Mouse (Mus musculus) liver, embryonic 11.5 days (tissue): ENCODE measurements at regions not wholly inside any gene's neighbourhood (a gene's known extent, or its start where the extent isn't known, plus 50 kb on each side); places are given as distances from the start of the nearest gene placed in this dataset.

Source experiments
- ATAC-seq: fragments of 200-750 bp; cut with Nextera tagmentation; replicated peaks from 2 replicates; pipeline ENCODE4 v1.8.0; 2017; ENCODE audit warnings: moderate number of reproducible peaks, mild to moderate bottlenecking, moderate TSS enrichment, moderate library complexity; ENCODE audit not compliant: low FRiP score
- DNase-seq: peaks from one replicate; pipeline ENCODE4 v3.0.0-alpha.2; 2017; ENCODE audit warnings: low spot score
- H3K27ac ChIP-seq: fragments of 300-500 bp; sonication (generic); 2 replicates; pipeline ENCODE4 v1.5.1; 2014; ENCODE audit warnings: mild to moderate bottlenecking, low read depth, low read length, control low read depth
- H3K27me3 ChIP-seq: fragments of 300-500 bp; sonication (generic); replicated peaks from 2 replicates; pipeline ENCODE4 v1.6.1; 2014; ENCODE audit warnings: low read length, mixed read lengths; ENCODE audit not compliant: control insufficient read depth, insufficient read depth
- H3K36me3 ChIP-seq: fragments of 300-500 bp; sonication (generic); 2 replicates; pipeline ENCODE4 v1.6.1; 2014; ENCODE audit warnings: mild to moderate bottlenecking, low read length, moderate library complexity, mixed read lengths; ENCODE audit not compliant: control insufficient read depth, insufficient read depth
- H3K4me1 ChIP-seq: fragments of 300-500 bp; sonication (generic); replicated peaks from 2 replicates; pipeline ENCODE4 v1.6.1; 2014; ENCODE audit warnings: low read length, mixed read lengths; ENCODE audit not compliant: control insufficient read depth, insufficient read depth
- H3K4me2 ChIP-seq: fragments of 300-500 bp; sonication (generic); 2 replicates; pipeline ENCODE4 v1.6.1; 2014; ENCODE audit warnings: mild to moderate bottlenecking, control low read depth, moderate library complexity
- H3K4me3 ChIP-seq: fragments of 300-500 bp; sonication (generic); 2 replicates; pipeline ENCODE4 v1.5.1; 2014; ENCODE audit warnings: low read depth, low read length, control low read depth
- H3K9ac ChIP-seq: fragments of 300-500 bp; sonication (generic); 2 replicates; pipeline ENCODE4 v1.6.1; 2014; ENCODE audit warnings: low read depth, low read length, control low read depth
- H3K9me3 ChIP-seq: fragments of 300-500 bp; sonication (generic); 2 replicates; pipeline ENCODE4 v1.6.1; 2016; ENCODE audit warnings: low read length, inconsistent platforms, mixed read lengths; ENCODE audit not compliant: control insufficient read depth
- WGBS: fragments of 180-500 bp; shearing (Covaris S2); extraction: QIAGEN DNeasy Blood & Tissue Kit; methylation state at CpG from one replicate; pipeline ENCODE4 v1.1.7; 2014; 5-methylcytosine and 5-hydroxymethylcytosine counted together

GRCm38 (mm10) chr4:33580491-33580890 lies 270.4 kb downstream of the Rngtt start:
- no peak for ATAC-seq
- Histone ChIP-seq H3K27ac (no peak overlapping the region), H3K27me3 (no peaks in the 10 kb centered on the region), H3K36me3 (no peaks in the 10 kb centered on the region), H3K4me3 (no peak overlapping the region), H3K9me3 (no peaks in the 10 kb centered on the region), H3K4me2 (no peak overlapping the region), H3K4me1 (0 out of 2 replicates have a peak, but pooled peaks cover 3% of the 10 kb centered on the region), H3K9ac (no peak overlapping the region)
- WGBS = 66% methylated on average over 8 of the region's 8 CpGs
- no peak for DNase-seq

- Histone ChIP-seq H3K4me2 (no peak overlapping the region), H3K9me3 (no peaks in the 10 kb centered on the region), H3K4me1 (0 out of 2 replicates have a peak, but pooled peaks cover 3% of the 10 kb centered on the region), H3K27ac (no peak overlapping the region), H3K27me3 (no peaks in the 10 kb centered on the region), H3K36me3 (no peaks in the 10 kb centered on the region), H3K4me3 (no peak overlapping the region), H3K9ac (no peak overlapping the region)
- DNase-seq = no peak
- no peak for ATAC-seq
- 76% methylated on average over 15 of the region's 15 CpGs for WGBS
These were observed 271.1 kb downstream of the Rngtt start for GRCm38 (mm10) chr4:33581180-33581591.

- Histone ChIP-seq H3K9ac (no peak overlapping the region), H3K4me3 (no peak overlapping the region), H3K36me3 (no peaks in the 10 kb centered on the region), H3K4me1 (peaks cover 6% of the 10 kb centered on the region; the same call in 1 of the 2 replicates), H3K27ac (no peak overlapping the region), H3K9me3 (no peaks in the 10 kb centered on the region), H3K4me2 (no peak overlapping the region), H3K27me3 (no peaks in the 10 kb centered on the region)
- ATAC-seq (no peak), DNase-seq (no peak)
- WGBS = 70% methylated on average over 17 of the region's 17 CpGs
These were observed 271.8 kb downstream of the Rngtt start for GRCm38 (mm10) chr4:33581766-33582525.

- DNase-seq (no peak), ATAC-seq (no peak)
- no peaks in the 10 kb centered on the region for H3K27me3 ChIP-seq
- H3K9me3 ChIP-seq = no peaks in the 10 kb centered on the region
- H3K27ac ChIP-seq = no peak overlapping the region
- peaks cover 8% of the 10 kb centered on the region; the same call in 1 of the 2 replicates for H3K4me1 ChIP-seq
- H3K4me3 ChIP-seq = no peak overlapping the region
- H3K4me2 ChIP-seq = no peak overlapping the region
- no peak overlapping the region for H3K9ac ChIP-seq
- WGBS = 83% methylated on average over 15 of the region's 15 CpGs
- no peaks in the 10 kb centered on the region for H3K36me3 ChIP-seq
These were observed 273.0 kb downstream of the Rngtt start for GRCm38 (mm10) chr4:33582986-33583720.

- no peak overlapping the region for H3K27ac ChIP-seq
- no peaks in the 10 kb centered on the region for H3K27me3 ChIP-seq
- WGBS = 85% methylated on average over 22 of the region's 22 CpGs
- DNase-seq = no peak
- H3K9ac ChIP-seq = no peak overlapping the region
- H3K36me3 ChIP-seq = no peaks in the 10 kb centered on the region
- no peak for ATAC-seq
- peaks cover 8% of the 10 kb centered on the region; the same call in 1 of the 2 replicates for H3K4me1 ChIP-seq
- H3K4me3 ChIP-seq = no peak overlapping the region
- no peak overlapping the region for H3K4me2 ChIP-seq
- H3K9me3 ChIP-seq = no peaks in the 10 kb centered on the region
These were observed 274.1 kb downstream of the Rngtt start for GRCm38 (mm10) chr4:33583979-33584907.

GRCm38 (mm10) chr4:33585821-33586220 lies 275.7 kb downstream of the Rngtt start:
- no peak overlapping the region for H3K9ac ChIP-seq
- H3K27me3 ChIP-seq = no peaks in the 10 kb centered on the region
- no peak overlapping the region for H3K27ac ChIP-seq
- no peak overlapping the region for H3K4me3 ChIP-seq
- peaks cover 8% of the 10 kb centered on the region; the same call in 1 of the 2 replicates for H3K4me1 ChIP-seq
- H3K36me3 ChIP-seq = no peaks in the 10 kb centered on the region
- DNase-seq (no peak), ATAC-seq (no peak)
- H3K4me2 ChIP-seq = no peak overlapping the region
- H3K9me3 ChIP-seq = no peaks in the 10 kb centered on the region
- 74% methylated on average over 6 of the region's 6 CpGs for WGBS

- Histone ChIP-seq H3K27ac (no peak overlapping the region), H3K4me2 (no peak overlapping the region), H3K9ac (no peak overlapping the region), H3K27me3 (no peaks in the 10 kb centered on the region), H3K9me3 (no peaks in the 10 kb centered on the region), H3K4me1 (peaks cover 8% of the 10 kb centered on the region; the same call in 1 of the 2 replicates), H3K36me3 (no peaks in the 10 kb centered on the region), H3K4me3 (no peak overlapping the region)
- DNase-seq = no peak
- no peak for ATAC-seq
- 65% methylated on average over 4 of the region's 4 CpGs for WGBS
These were observed 276.1 kb downstream of the Rngtt start for GRCm38 (mm10) chr4:33586290-33586614.

- DNase-seq = no peak
- no peaks in the 10 kb centered on the region for H3K9me3 ChIP-seq
- H3K4me3 ChIP-seq = peak overlapping the region; percentile 20; the same call in 1 of the 2 replicates
- no peaks in the 10 kb centered on the region for H3K36me3 ChIP-seq
- no peak overlapping the region for H3K27ac ChIP-seq
- peak; percentile 82 for ATAC-seq
- no peaks in the 10 kb centered on the region for H3K27me3 ChIP-seq
- no peak overlapping the region for H3K9ac ChIP-seq
- H3K4me2 ChIP-seq = peak overlapping the region; percentile 59
- peaks cover 8% of the 10 kb centered on the region; the same call in 1 of the 2 replicates for H3K4me1 ChIP-seq
- 15% methylated on average over 15 of the region's 15 CpGs for whole genome bisulfite sequencing
These were observed 276.7 kb downstream of the Rngtt start for GRCm38 (mm10) chr4:33586615-33587451.
